Mouse (Mus musculus) midbrain, embryonic 13.5 days (tissue): ENCODE results near the gene Alg14. TPM values are rescaled to one million over a fixed set of nuclear protein-coding genes. Genes with fewer than 3 reads are reported as not detected.

Experiments used
- ATAC-seq: fragments of 200-750 bp; cut with Nextera tagmentation; 2 replicates; pipeline ENCODE4 v1.8.0; 2017; ENCODE audit warnings: mild to moderate bottlenecking, moderate TSS enrichment, moderate library complexity
- H3K27ac ChIP-seq: fragments of 300-500 bp; sonication (generic); 2 replicates; pipeline ENCODE4 v1.5.1; 2015; ENCODE audit warnings: inconsistent platforms, mild to moderate bottlenecking, moderate library complexity
- H3K27me3 ChIP-seq: fragments of 300-500 bp; sonication (generic); 2 replicates; pipeline ENCODE4 v1.6.1; 2015; ENCODE audit warnings: mild to moderate bottlenecking, inconsistent platforms
- H3K36me3 ChIP-seq: fragments of 300-500 bp; sonication (generic); 2 replicates; pipeline ENCODE4 v1.6.1; 2015; ENCODE audit warnings: mild to moderate bottlenecking, inconsistent platforms
- H3K4me1 ChIP-seq: fragments of 300-500 bp; sonication (generic); replicated peaks from 2 replicates; pipeline ENCODE4 v1.6.1; 2015; ENCODE audit warnings: inconsistent platforms
- H3K4me2 ChIP-seq: fragments of 300-500 bp; sonication (generic); replicated peaks from 2 replicates; pipeline ENCODE4 v1.6.1; 2015; ENCODE audit warnings: moderate library complexity, mild to moderate bottlenecking, inconsistent platforms
- H3K4me3 ChIP-seq: fragments of 300-500 bp; sonication (generic); replicated peaks from 2 replicates; pipeline ENCODE4 v1.5.1; 2015; ENCODE audit warnings: mild to moderate bottlenecking, inconsistent platforms
- H3K9ac ChIP-seq: fragments of 300-500 bp; sonication (generic); replicated peaks from 2 replicates; pipeline ENCODE4 v1.6.1; 2015; ENCODE audit warnings: mild to moderate bottlenecking, inconsistent platforms
- H3K9me3 ChIP-seq: fragments of 300-500 bp; sonication (generic); 2 replicates; pipeline ENCODE4 v1.6.1; 2016; ENCODE audit warnings: mild to moderate bottlenecking, inconsistent platforms
- WGBS: fragments of 180-500 bp; shearing (Covaris S2); methylation state at CpG from one replicate; pipeline ENCODE4 v1.1.7; 2015; 5-methylcytosine and 5-hydroxymethylcytosine counted together
- polyA plus RNA-seq: library from polyadenylated mRNA; unstranded; fragments of >200 nt; fragmentation: Nextera tagmentation; extraction: Ambion mirVana; gene quantifications from 2 replicates; pipeline ENCODE4 v1.2.1, GENCODE M21; 2015

Gene Alg14
- polyA plus RNA-seq: 31.7 and 34.0 TPM in 2 replicates

DNA sequence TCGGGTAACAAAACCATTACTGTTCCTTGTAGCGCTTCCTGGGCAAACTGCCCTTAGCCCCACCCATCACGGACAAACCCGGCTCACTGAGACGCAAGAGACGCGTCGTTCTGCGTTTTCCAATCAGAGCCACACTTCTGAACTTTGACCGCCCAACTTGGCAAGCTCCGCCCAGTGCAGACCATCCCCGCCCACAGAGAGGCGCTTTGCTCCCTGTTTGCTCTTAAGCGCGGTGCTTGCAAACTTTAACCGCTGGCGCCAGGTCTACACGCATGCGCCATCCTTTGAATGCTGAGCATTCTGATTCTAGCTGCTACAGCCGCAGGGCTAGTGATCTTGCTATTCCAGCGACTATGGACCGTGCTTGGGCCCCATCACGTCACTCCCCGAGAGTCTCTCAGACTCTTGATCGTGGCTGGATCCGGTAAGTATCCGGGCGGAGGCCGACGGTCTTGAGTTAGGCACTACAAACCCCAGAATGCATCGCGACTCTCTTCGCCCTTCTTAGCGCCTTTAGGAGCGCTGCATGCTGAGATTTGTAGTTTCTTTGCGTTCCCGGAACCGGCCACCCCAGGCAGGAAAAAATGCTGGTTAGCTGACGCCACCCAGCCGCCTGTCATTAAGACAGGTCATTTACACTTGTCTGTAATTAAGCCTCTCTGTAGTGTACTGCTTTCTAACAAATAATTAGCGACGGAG is at the start of gene Alg14:
Gene Alg14 (plus strand): TSS at position 214 of the 699 bp plus-strand sequence.
- Histone ChIP-seq H3K27me3 (no peaks in the 10 kb centered on the region), H3K27ac (peak within 1 kb of the TSS; percentile 89), H3K4me2 (peak within 1 kb of the TSS; percentile 56), H3K36me3 (no peaks in the 10 kb centered on the region), H3K4me1 (0 out of 2 replicates have a peak, but pooled peaks cover 11% of the 10 kb centered on the region), H3K9me3 (no peaks in the 10 kb centered on the region), H3K4me3 (peak within 1 kb of the TSS; percentile 54), H3K9ac (peak within 1 kb of the TSS; percentile 64)
- WGBS: under 1% methylated on average over 42 of the region's 42 CpGs
- ATAC-seq: peak; percentile 98

DNA sequence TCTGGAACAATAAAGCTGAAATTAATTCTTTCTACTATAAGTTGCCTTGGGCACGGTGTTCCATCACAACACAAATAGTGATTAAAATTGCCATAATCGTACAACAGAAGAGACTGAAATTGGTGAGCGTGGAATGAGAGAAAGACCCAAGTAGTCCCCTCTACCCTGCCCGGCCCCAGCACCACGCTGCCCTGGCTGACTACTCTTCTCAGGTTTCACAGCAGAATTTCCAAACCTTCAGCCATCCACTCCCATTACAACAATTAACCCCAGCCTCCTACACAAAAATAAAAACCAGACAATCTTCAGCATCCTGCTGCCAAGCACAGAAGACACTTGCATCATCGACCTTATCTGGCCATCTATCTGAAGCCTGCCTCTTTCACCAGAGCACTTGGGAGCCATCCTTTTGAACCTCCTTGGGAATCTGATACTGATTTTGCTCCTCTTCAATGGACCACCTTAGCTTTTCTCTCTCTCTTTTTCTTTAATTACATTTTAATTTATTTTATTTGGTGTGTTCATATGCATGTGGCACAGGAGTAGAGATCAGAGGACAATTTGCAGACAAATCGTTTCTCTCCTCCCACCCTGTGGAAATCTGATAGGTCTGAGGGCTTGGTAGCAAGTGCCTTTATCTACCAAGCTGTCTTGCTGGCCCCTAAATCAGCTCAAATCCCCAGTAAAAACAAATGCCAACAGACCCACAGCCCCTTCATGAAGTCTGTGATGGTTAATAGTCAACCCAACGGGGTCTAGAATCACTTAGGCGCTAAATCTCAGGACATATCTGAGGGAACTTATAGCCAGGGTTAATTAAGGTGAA is 49.2 kb upstream of the Alg14 start:
- H3K36me3 ChIP-seq: no peaks in the 10 kb centered on the region
- H3K4me1 ChIP-seq: peaks cover 10% of the 10 kb centered on the region
- no peak overlapping the region for H3K4me2 ChIP-seq
- 81% methylated on average over 9 of the region's 9 CpGs for WGBS
- H3K9me3 ChIP-seq: no peaks in the 10 kb centered on the region
- no peaks in the 10 kb centered on the region for H3K27me3 ChIP-seq
- no peak overlapping the region for H3K9ac ChIP-seq
- ATAC-seq: no peak
- no peak overlapping the region for H3K27ac ChIP-seq
- H3K4me3 ChIP-seq: no peak overlapping the region

DNA sequence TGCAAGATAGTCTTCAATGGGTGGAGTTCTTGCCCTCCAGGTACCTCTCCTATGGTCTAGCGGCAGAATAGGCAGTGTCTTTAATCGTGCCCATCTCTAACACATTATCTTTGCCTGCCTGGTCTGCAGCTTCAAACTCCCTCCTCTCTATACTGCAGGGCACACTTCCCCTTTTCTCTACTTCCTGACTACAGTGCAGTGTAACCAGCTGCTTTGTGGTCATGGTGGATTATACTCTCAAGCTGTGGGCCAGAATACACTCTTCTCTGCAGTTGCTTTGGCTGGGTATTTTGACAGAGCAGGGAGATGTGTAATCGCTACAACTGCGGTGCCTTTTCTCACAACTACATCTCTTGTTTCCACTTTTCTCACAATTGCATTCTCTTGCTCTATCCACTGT is 48.6 kb upstream of the Alg14 start:
- no peaks in the 10 kb centered on the region for H3K36me3 ChIP-seq

DNA sequence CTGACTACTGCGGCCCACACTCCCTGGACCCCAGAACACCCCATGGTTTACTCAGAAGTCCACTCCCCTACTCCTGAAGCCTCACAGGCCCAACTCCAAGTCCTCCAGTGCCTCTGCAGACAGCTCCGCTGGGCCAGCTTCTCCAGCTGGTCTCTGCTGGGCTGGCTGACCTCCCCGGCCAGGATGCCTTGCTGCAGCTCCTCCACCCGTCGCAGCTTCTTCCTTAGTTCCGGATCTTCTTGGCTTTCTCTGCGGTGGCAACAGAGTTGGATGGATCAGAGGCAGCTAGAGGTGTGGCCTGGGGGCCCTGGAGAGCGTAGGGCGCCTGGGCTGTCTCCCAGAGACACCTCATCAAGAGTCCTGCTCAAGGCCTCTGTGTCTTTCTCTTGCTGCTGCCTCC is 41.5 kb upstream of the Alg14 start:
- H3K4me3 ChIP-seq: no peak overlapping the region
- no peaks in the 10 kb centered on the region for H3K9me3 ChIP-seq
- H3K27me3 ChIP-seq: no peaks in the 10 kb centered on the region
- H3K36me3 ChIP-seq: no peaks in the 10 kb centered on the region
- no peak for ATAC-seq
- H3K4me2 ChIP-seq: no peak overlapping the region
- 92% methylated on average over 9 of the region's 9 CpGs for WGBS
- no peak overlapping the region for H3K9ac ChIP-seq
- H3K27ac ChIP-seq: no peak overlapping the region
- H3K4me1 ChIP-seq: peaks cover 3% of the 10 kb centered on the region; the same call in 1 of the 2 replicates

More for the DNA sequence above, 48.6 kb upstream of the Alg14 start:
- Histone ChIP-seq H3K9me3 (no peaks in the 10 kb centered on the region), H3K27ac (no peak overlapping the region), H3K27me3 (no peaks in the 10 kb centered on the region), H3K4me2 (no peak overlapping the region), H3K4me3 (no peak overlapping the region), H3K4me1 (peaks cover 10% of the 10 kb centered on the region), H3K9ac (no peak overlapping the region)
- WGBS: 84% methylated on average over 4 of the region's 4 CpGs
- ATAC-seq: no peak

DNA sequence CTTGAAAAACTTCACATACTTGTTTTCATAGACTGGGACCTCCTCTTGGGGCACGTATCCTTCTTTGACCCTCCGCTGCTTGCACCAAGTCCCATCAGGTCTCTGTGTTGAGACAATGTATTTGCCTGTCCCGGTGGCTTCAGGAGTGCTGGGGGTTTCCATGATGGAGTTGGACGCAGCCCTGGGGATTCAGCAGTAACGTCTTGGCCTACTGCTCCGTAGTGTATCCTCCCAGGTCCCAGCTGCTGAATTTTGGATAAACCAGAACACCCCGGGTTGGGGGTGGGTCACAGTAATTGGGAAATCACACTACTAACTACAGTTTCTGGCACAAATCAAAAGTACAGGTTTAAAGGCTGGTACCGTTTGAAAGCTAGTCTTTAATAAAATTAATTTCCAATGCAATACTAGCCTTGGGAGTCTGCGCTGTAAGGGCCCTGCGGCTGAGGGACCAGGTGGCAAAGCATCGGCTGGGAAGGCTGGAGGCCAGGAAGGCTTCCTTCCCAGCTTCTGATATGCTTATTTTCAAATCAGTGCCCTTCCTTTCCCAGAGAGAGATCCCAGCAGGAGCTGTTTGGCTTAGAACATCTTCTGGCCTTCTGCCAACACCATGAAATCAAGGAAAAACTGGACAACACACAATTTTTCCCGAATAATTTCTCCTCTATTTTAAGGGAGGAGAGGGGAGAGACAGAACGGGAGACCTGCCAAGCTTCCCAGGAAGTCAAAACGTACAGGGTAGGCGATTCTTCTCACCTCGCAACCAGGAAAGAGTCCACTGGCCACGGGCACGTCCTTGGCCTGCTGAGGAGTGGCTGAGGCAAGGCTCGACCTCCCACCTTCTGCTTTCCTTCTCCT is 40.8 kb upstream of the Alg14 start:
- Histone ChIP-seq H3K4me2 (no peak overlapping the region), H3K27me3 (no peaks in the 10 kb centered on the region), H3K36me3 (no peaks in the 10 kb centered on the region), H3K27ac (no peak overlapping the region), H3K9me3 (no peaks in the 10 kb centered on the region), H3K4me1 (peaks cover 3% of the 10 kb centered on the region; the same call in 1 of the 2 replicates), H3K4me3 (no peak overlapping the region), H3K9ac (no peak overlapping the region)
- no peak for ATAC-seq
- 81% methylated on average over 19 of the region's 19 CpGs for WGBS

DNA sequence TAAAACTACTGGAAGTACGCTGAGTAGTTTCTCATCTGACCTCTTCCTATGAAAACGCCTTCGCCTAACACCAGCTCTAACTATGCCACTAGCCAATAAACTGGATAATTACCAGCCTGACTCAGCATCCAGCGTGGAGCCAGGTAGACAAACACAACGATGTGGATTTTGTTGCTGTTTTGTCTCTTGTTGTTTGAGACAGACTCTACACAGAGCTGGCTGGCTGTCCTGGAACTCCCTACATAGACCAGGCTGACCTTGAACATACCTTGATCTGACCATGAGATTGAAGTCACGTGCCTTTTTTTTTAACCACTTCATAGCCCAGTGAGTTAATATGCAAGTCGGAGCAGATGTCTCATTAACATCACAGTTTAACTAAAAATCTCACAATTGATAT is 36.1 kb upstream of the Alg14 start:
- ATAC-seq: no peak
- Histone ChIP-seq H3K27ac (no peak overlapping the region), H3K27me3 (peaks cover 16% of the 10 kb centered on the region), H3K4me2 (no peak overlapping the region), H3K9me3 (no peaks in the 10 kb centered on the region), H3K4me1 (peaks cover 3% of the 10 kb centered on the region; the same call in 1 of the 2 replicates), H3K36me3 (no peaks in the 10 kb centered on the region), H3K4me3 (no peak overlapping the region), H3K9ac (no peak overlapping the region)
- 95% methylated on average over 7 of the region's 7 CpGs for WGBS

DNA sequence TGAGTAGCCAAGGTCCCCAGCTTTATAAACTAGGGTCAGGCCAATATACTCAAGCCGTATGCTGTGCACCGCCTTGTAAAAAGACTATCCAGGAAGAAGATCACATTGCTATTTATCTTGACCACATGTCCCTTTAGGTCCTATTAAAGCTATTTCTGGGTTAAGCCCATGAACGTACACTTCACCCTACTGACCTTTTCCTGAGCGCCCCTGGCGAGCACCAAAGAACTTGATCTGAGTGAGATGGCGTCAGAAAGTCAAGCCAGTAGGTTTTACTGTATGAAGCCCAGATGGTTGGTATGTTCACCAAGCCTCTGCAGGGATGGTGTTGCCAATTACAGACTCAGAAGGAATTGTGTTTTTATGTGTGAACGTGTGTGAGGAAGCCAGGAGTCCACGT is 35.4 kb upstream of the Alg14 start:
- ATAC-seq: no peak

DNA sequence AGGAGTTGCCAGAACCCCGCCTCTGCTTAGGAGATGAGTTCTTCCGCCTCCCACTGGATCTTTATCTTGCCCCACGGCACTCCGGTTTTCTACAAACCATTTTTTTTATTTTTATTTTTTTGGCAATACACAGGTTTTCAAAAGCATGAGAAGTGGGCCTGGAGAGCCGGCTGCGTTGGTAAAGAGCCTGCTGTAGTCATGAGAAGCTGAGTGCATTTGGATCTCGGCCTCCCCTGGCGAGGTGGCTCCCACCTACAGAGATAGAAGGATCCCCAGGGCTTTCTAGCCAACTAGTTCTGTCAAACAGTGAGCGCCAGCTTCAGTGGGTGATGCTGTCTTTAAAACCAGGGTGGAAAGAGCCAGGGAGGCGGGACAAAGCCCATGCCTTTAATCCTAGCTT is 34.2 kb upstream of the Alg14 start:
- no peak overlapping the region for H3K27ac ChIP-seq
- no peak overlapping the region for H3K9ac ChIP-seq
- no peak overlapping the region for H3K4me2 ChIP-seq
- no peak for ATAC-seq
- peaks cover 33% of the 10 kb centered on the region for H3K27me3 ChIP-seq
- no peaks in the 10 kb centered on the region for H3K9me3 ChIP-seq
- 78% methylated on average over 10 of the region's 10 CpGs for WGBS
- H3K4me3 ChIP-seq: no peak overlapping the region
- H3K4me1 ChIP-seq: 0 out of 2 replicates have a peak, but pooled peaks cover 3% of the 10 kb centered on the region
- H3K36me3 ChIP-seq: no peaks in the 10 kb centered on the region

More for the DNA sequence above, 35.4 kb upstream of the Alg14 start:
- Histone ChIP-seq H3K9me3 (no peaks in the 10 kb centered on the region), H3K27ac (no peak overlapping the region), H3K4me1 (peaks cover 2% of the 10 kb centered on the region; the same call in 1 of the 2 replicates), H3K9ac (no peak overlapping the region), H3K4me3 (no peak overlapping the region), H3K4me2 (no peak overlapping the region), H3K27me3 (peaks cover 23% of the 10 kb centered on the region), H3K36me3 (no peaks in the 10 kb centered on the region)
- 91% methylated on average over 8 of the region's 8 CpGs for WGBS

DNA sequence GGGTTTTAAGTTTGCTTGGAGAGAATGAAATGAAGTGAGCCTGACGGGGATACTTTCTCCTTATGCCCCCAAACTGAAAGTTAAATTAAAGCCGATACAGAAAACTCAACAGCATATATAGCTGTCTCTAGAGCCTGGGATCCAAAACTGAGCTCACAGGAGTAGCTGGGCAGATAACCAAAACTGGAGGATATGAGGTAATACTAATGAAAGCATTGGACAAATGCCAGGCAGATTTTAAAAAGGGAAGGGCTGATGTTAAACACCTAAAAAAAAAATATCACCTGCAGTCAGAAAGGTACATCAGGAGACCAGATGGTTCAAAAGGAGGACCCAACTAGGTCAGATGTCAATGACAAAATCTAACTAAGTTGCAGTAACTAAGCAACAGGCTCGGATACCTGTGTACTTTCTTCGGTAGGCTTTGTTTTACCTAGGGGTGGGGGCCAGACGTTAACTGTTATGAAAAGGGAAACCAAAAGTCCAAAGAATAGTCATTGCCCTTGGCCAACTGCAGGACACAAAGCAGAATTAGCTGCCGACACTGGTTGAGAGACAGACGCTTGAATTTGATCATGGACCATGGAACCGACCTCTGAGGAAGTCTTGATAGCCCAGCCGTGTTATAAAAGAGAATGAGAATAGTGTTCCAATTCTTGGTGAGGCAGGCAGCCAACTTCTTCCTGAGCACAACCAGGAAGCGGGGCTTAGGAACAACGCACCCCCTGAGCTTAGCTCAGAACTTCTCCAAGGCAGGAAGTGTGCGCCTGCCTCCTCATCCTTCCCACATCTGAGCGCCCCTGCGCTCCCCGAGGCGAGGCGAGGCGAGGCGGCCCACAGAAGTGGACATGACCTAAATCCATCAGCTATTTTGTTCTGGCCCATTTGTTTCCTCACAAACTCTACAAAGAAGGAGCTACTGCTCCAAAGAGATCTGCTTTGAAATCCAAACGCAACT is 32.8 kb upstream of the Alg14 start:
- no peaks in the 10 kb centered on the region for H3K36me3 ChIP-seq
- H3K4me3 ChIP-seq: no peak overlapping the region
- WGBS: 86% methylated on average over 20 of the region's 20 CpGs
- H3K4me2 ChIP-seq: no peak overlapping the region
- peaks cover 42% of the 10 kb centered on the region for H3K27me3 ChIP-seq
- H3K9ac ChIP-seq: no peak overlapping the region
- no peak overlapping the region for H3K27ac ChIP-seq
- H3K4me1 ChIP-seq: peaks cover 7% of the 10 kb centered on the region
- no peak for ATAC-seq
- H3K9me3 ChIP-seq: no peaks in the 10 kb centered on the region

DNA sequence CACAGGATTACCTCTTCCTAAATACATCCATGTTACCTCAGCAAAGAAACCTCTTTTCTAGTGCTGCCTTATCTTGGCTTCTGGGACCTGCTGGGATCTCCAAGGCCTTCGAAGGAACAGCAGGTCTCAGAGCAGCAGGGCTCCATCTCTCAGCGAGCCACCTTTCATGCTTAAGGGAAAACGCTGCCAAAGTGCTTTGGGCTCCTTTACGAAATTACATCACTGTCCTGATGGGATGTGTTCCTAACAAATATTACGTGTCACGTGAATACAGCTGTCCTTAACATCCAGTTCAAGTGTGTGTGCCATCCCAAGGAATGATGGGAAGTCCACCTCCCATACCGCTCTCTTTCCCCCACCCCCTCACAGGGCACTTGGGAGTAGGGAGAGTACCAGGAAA is 31.5 kb upstream of the Alg14 start:
- H3K27me3 ChIP-seq: peaks cover 53% of the 10 kb centered on the region
- peaks cover 7% of the 10 kb centered on the region for H3K4me1 ChIP-seq
- ATAC-seq: no peak
- 77% methylated on average over 7 of the region's 7 CpGs for WGBS
- H3K36me3 ChIP-seq: no peaks in the 10 kb centered on the region
- H3K9me3 ChIP-seq: no peaks in the 10 kb centered on the region
- H3K9ac ChIP-seq: no peak overlapping the region
- H3K4me3 ChIP-seq: no peak overlapping the region
- H3K4me2 ChIP-seq: no peak overlapping the region
- no peak overlapping the region for H3K27ac ChIP-seq

DNA sequence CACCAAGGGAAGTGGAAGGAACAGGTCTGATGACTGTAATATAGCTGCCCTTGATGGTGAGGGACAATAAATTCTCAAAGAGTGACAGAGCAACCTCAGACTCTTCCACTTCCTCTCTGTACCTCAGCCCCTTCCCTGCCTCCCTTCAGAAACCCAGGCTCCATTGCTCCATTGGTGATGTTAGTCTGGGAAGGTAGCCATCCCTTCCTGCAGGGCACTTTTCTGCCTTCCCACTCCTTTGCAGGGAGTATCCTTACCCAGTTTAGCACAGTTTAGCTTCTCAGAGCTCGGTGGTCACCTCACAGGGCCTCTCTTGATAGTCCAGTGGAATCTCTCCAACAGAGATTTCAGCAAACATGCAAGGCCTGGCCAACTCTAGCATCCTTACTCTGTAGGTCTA is 30.7 kb upstream of the Alg14 start:
- Histone ChIP-seq H3K36me3 (no peaks in the 10 kb centered on the region), H3K27me3 (peaks cover 54% of the 10 kb centered on the region), H3K9ac (no peak overlapping the region), H3K9me3 (no peaks in the 10 kb centered on the region), H3K4me1 (peaks cover 7% of the 10 kb centered on the region), H3K4me3 (no peak overlapping the region), H3K27ac (no peak overlapping the region), H3K4me2 (no peak overlapping the region)
- no peak for ATAC-seq
- WGBS: 81% methylated on average over 1 of the region's 1 CpGs
